Mouse (Mus musculus) ES-E14 (cell line): ENCODE measurements around the gene Slc25a31. TPM values are rescaled to one million over a fixed set of nuclear protein-coding genes. Genes with fewer than 3 reads are reported as not detected.

Experiments
- DNase-seq: peaks from one replicate; pipeline ENCODE4 v3.0.0-alpha.2; 2013; ENCODE audit warnings: low read depth, low spot score
- H3K27ac ChIP-seq: 2 replicates; pipeline ENCODE4 v1.5.1; 2012; ENCODE audit warnings: low read depth, mild to moderate bottlenecking, low read length, moderate library complexity, mixed read lengths; ENCODE audit not compliant: poor library complexity, insufficient read depth, severe bottlenecking
- H3K36me3 ChIP-seq: 2 replicates; pipeline ENCODE4 v1.6.1; 2012; ENCODE audit warnings: mild to moderate bottlenecking, low read length, moderate library complexity, mixed read lengths; ENCODE audit not compliant: control insufficient read depth, poor library complexity, insufficient read depth, severe bottlenecking
- H3K4me1 ChIP-seq, 2 experiments: fragments of 150-350 bp in 1 of 2; sonication (generic) in 1 of 2; 2 replicates each; pipeline ENCODE4 v1.6.1; 2012; ENCODE audit warnings: low read length in 2 of 2, mild to moderate bottlenecking in 1 of 2, mixed read lengths in 1 of 2; ENCODE audit not compliant: control insufficient read depth in 2 of 2, insufficient read depth in 2 of 2, poor library complexity in 1 of 2
- H3K4me3 ChIP-seq, 2 experiments: fragments of 150-350 bp in 1 of 2; sonication (generic) in 1 of 2; 2 replicates each; pipeline ENCODE4 v1.5.1; 2012; ENCODE audit warnings: low read length in 2 of 2, low read depth in 1 of 2, mild to moderate bottlenecking in 1 of 2, mixed read lengths in 1 of 2; ENCODE audit not compliant: insufficient read depth in 1 of 2, poor library complexity in 1 of 2, severe bottlenecking in 1 of 2
- H3K9ac ChIP-seq: 2 replicates; pipeline ENCODE4 v1.6.1; 2012; ENCODE audit warnings: low read depth, mild to moderate bottlenecking, low read length, mixed read lengths; ENCODE audit not compliant: poor library complexity, insufficient read depth, severe bottlenecking
- H3K9me3 ChIP-seq: fragments of 150-350 bp; sonication (generic); 2 replicates; pipeline ENCODE4 v1.6.1; 2012; ENCODE audit warnings: low read depth, mild to moderate bottlenecking, low read length; ENCODE audit not compliant: control insufficient read depth, insufficient read depth
- CHD2 ChIP-seq: IDR thresholded peaks from 2 replicates; pipeline ENCODE4 v1.6.1; 2014; ENCODE audit warnings: mild to moderate bottlenecking, low read depth, low read length, inconsistent platforms
- HCFC1 ChIP-seq: IDR thresholded peaks from 2 replicates; pipeline ENCODE4 v1.6.1; 2012; ENCODE audit warnings: low read length, inconsistent platforms, borderline replicate concordance; ENCODE audit not compliant: insufficient read depth
- MAFK ChIP-seq: IDR thresholded peaks from 2 replicates; pipeline ENCODE4 v1.6.1; 2014; ENCODE audit warnings: mild to moderate bottlenecking, low read depth, low read length, inconsistent platforms; ENCODE audit not compliant: insufficient read depth
- ZC3H11A ChIP-seq: IDR thresholded peaks from 2 replicates; pipeline ENCODE4 v1.6.1; 2012; ENCODE audit warnings: low read depth, mild to moderate bottlenecking, inconsistent platforms, low read length, borderline replicate concordance
- ZNF384 ChIP-seq: IDR thresholded peaks from 2 replicates; pipeline ENCODE4 v1.6.1; 2012; ENCODE audit warnings: low read depth, low read length, inconsistent platforms
- in situ Hi-C, 2 experiments: fragments of 600-800 bp; cut with MboI; formaldehyde crosslinking; loops; one replicate each; pipeline ENCODE4 v1.15.1; 2025; ENCODE audit warnings: low sequenced_read_pairs in 2 of 2, inconsistent platforms in 1 of 2; ENCODE audit not compliant: unreplicated experiment in 2 of 2
- total RNA-seq: library from RNA; depleted of rRNA; stranded (reverse); fragments of 300-350 nt; gene quantifications from 2 replicates; pipeline ENCODE4 v1.2.3, GENCODE M21; 2012

Slc25a31 gene
- total RNA-seq, 1 experiment: 3.2 TPM

DNA sequence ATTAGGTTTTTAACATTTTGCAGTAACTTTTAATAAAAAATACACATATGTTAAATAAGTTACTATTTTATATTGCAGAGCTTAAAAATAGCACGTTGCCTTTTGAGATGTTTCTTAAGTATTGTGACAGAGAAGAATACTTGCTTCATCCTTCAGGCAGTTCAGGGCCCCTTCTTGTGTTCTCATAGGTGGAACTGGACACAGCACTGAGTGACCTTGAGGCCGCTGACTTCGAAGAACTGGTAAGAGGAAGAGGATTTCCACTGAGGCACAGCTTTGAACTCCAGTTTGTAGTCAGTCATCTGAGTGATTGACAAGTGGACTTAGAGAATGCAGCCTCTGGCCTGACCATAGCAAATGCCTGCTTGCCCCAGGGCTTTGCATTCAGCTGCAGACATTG is 21.1 kb upstream of the Slc25a31 start:
- no peak for TF ChIP-seq ZC3H11A
- no peak for TF ChIP-seq HCFC1
- TF ChIP-seq ZNF384: no peak
- TF ChIP-seq CHD2: no peak
- no peak for TF ChIP-seq MAFK
- no peaks in the 10 kb centered on the region for H3K9me3 ChIP-seq
- H3K4me1 ChIP-seq: 0 out of 4 replicates have a peak, but pooled peaks cover 0 to 2% of the 10 kb centered on the region in 2 experiments
- in situ Hi-C loops: no loop called here
- no peak overlapping the region for H3K27ac ChIP-seq
- H3K9ac ChIP-seq: no peak overlapping the region
- DNase-seq: no peak
- no peaks in the 10 kb centered on the region for H3K36me3 ChIP-seq
- no peak overlapping the region for H3K4me3 ChIP-seq

DNA sequence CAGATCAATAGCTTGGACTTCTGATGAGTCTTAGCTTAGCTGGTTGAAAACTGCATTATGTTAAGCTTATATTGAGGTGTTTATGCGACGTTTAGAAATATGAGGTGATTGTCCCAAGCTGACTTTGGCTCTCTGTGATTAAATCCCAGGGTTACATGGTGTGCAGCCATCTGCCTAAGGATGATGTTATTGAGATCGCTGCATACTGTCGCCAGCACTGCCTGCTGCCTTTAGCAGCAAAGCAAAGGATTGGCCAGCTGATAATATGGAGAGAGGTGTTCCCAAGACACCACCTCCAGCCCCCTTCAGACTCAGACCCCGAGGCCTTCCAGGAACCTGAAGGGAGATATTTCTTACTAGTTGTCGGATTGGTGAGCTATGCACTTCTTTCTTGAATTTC is 17.1 kb upstream of the Slc25a31 start:
- Histone ChIP-seq H3K9me3 (no peaks in the 10 kb centered on the region), H3K4me1 (no peaks in the 10 kb centered on the region), H3K36me3 (no peaks in the 10 kb centered on the region), H3K4me3 (no peak overlapping the region), H3K9ac (no peak overlapping the region), H3K27ac (no peak overlapping the region)
- no peak for TF ChIP-seq ZNF384
- TF ChIP-seq CHD2: no peak
- no peak for TF ChIP-seq HCFC1
- TF ChIP-seq MAFK: no peak
- TF ChIP-seq ZC3H11A: no peak
- in situ Hi-C loops: no loop called here
- DNase-seq: no peak

GRCm38 (mm10) chr3:40693435-40693834 is 15.2 kb upstream of the Slc25a31 start:
- Histone ChIP-seq H3K4me1 (no peaks in the 10 kb centered on the region), H3K9me3 (no peaks in the 10 kb centered on the region), H3K9ac (no peak overlapping the region), H3K4me3 (no peak overlapping the region), H3K27ac (no peak overlapping the region), H3K36me3 (no peaks in the 10 kb centered on the region)
- no peak for DNase-seq
- TF ChIP-seq MAFK (no peak), HCFC1 (no peak), ZC3H11A (no peak), ZNF384 (no peak), CHD2 (no peak)
- in situ Hi-C loops: no loop called here

- no peak overlapping the region for H3K4me3 ChIP-seq
- no peak overlapping the region for H3K9ac ChIP-seq
- no peak for DNase-seq
- H3K36me3 ChIP-seq: no peaks in the 10 kb centered on the region
- no peaks in the 10 kb centered on the region for H3K4me1 ChIP-seq
- no peaks in the 10 kb centered on the region for H3K9me3 ChIP-seq
- TF ChIP-seq ZNF384 (no peak), CHD2 (no peak), MAFK (no peak), ZC3H11A (no peak), HCFC1 (no peak)
- in situ Hi-C loops: no loop called here
- no peak overlapping the region for H3K27ac ChIP-seq
Measured at GRCm38 (mm10) chr3:40693960-40694359, 14.7 kb upstream of the Slc25a31 start.

DNA sequence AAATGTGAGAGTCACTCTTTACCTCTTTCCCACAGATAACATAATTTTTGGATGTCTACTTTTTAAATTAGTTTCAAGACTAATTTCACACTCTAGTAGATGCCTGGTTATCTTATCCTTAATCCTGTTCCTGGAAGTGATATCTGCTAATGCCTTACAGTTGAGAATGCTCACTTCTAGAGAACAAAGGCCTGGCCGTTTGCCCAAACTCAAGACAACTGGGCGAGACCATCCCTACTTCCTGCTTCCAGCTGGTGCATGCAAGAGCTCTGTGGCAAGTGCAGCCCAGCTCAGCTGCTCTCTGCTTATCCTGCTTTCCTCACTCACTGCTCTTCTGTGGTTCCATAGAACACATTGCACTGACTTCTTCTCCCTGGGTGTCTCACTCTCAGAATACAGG is 14.2 kb upstream of the Slc25a31 start:
- H3K4me3 ChIP-seq: no peak overlapping the region
- H3K4me1 ChIP-seq: no peaks in the 10 kb centered on the region
- no peak overlapping the region for H3K27ac ChIP-seq
- no peaks in the 10 kb centered on the region for H3K36me3 ChIP-seq
- no peak for DNase-seq
- H3K9ac ChIP-seq: no peak overlapping the region
- in situ Hi-C loops: no loop called here
- TF ChIP-seq HCFC1: no peak
- no peak for TF ChIP-seq CHD2
- TF ChIP-seq ZC3H11A: no peak
- no peak for TF ChIP-seq MAFK
- TF ChIP-seq ZNF384: no peak
- H3K9me3 ChIP-seq: no peaks in the 10 kb centered on the region
